Mouse (Mus musculus) gastrocnemius, adult 2 months (tissue): Measurements from ENCODE around the gene Plbd2. TPM values are rescaled to one million over a fixed set of nuclear protein-coding genes. Genes with fewer than 3 reads are reported as not detected.

Experiments used
- DNase-seq: peaks from one replicate; pipeline ENCODE4 v3.0.0; 2022
- H3K27ac ChIP-seq: fragments of 200-600 bp; 2 replicates; pipeline ENCODE4 v1.8.1; 2022; ENCODE audit warnings: mild to moderate bottlenecking
- H3K4me3 ChIP-seq: fragments of 200-600 bp; 2 replicates; pipeline ENCODE4 v1.8.1; 2022; ENCODE audit warnings: mild to moderate bottlenecking, moderate library complexity
- CTCF ChIP-seq: fragments of 200-600 bp; IDR thresholded peaks from 2 replicates; pipeline ENCODE4 v1.8.1; 2022; ENCODE audit warnings: antibody characterized with exemption, mild to moderate bottlenecking, moderate library complexity
- intact Hi-C: fragments of 180-260 bp; cut with DNase I; formaldehyde crosslinking; loops from one replicate; pipeline ENCODE4 v1.15.1; 2025
- total RNA-seq, 2 experiments: library from RNA; stranded (reverse); gene quantifications; 2 replicates each; pipeline ENCODE4 v1.2.3; 2021

Plbd2 gene
- total RNA-seq, 2 experiments from 2014 or later, result 33.7 to 47.8 TPM

DNA sequence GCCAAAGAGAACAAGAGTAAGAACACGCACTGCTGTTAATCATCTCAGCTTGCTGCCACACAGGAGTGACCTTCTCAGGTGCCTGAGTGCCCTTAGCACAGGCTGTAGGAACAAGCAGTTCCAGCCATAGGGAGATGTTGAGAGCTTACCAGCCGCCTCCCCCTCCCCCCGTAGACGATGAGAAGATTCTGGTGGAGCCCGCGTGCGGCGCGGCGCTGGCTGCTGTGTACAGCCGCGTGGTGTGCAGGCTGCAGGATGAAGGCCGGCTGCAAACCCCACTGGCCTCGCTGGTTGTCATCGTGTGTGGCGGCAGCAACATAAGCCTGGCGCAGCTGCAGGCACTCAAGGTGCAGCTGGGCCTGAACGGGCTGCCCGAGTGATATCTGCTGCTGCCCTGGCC, 20.0 kb downstream of the Plbd2 start:
- DNase-seq, result no peak
- no peak overlapping the region for H3K4me3 ChIP-seq
- intact Hi-C loops, result no loop called here
- TF ChIP-seq CTCF, result no peak
- no peak overlapping the region for H3K27ac ChIP-seq

- TF ChIP-seq CTCF, result no peak
- no peak for DNase-seq
- intact Hi-C loops, result no loop called here
- no peak overlapping the region for H3K27ac ChIP-seq
- H3K4me3 ChIP-seq, result no peak overlapping the region
Observed at GRCm38 (mm10) chr5:120481205-120481604, 22.2 kb downstream of the Plbd2 start.

- no peak for DNase-seq
- peak; percentile 39 for TF ChIP-seq CTCF
- intact Hi-C loops, result no loop called here
- Histone ChIP-seq H3K27ac (no peak overlapping the region), H3K4me3 (no peak overlapping the region)
Observed at GRCm38 (mm10) chr5:120479538-120479937, 23.9 kb downstream of the Plbd2 start.

GRCm38 (mm10) chr5:120477993-120478392, 25.4 kb downstream of the Plbd2 start:
- DNase-seq, result no peak
- intact Hi-C loops, result no loop called here
- H3K27ac ChIP-seq, result no peak overlapping the region
- no peak overlapping the region for H3K4me3 ChIP-seq
- TF ChIP-seq CTCF, result no peak

DNA sequence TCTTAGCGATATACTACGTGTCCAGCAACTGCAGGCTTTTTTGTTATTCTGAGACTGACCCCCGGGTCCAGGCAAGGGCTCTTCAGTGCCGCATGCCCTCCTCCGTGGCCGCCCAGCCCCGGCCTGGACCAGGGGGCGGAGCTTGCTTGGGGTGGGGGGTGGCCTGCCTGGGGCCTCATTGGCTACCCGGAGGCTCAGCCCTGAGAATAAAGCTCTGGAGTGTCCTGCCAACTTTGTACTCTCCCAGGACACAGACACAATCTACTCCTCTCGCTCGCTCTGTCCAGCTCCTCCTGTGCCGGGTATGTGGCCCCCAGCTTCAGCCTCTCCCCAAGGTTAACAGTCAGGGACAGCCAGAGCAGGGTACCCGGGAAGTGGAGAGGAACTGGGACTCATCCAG, 27.1 kb downstream of the Plbd2 start, which contains the start of gene Sds:
Gene Sds, plus strand, starts transcription at position 231 of the 400 bp plus-strand sequence.
- intact Hi-C loops, result no loop called here
- no peak for TF ChIP-seq CTCF
- no peak within 1 kb of the TSS for H3K27ac ChIP-seq
- DNase-seq, result no peak
- no peak within 1 kb of the TSS for H3K4me3 ChIP-seq

DNA sequence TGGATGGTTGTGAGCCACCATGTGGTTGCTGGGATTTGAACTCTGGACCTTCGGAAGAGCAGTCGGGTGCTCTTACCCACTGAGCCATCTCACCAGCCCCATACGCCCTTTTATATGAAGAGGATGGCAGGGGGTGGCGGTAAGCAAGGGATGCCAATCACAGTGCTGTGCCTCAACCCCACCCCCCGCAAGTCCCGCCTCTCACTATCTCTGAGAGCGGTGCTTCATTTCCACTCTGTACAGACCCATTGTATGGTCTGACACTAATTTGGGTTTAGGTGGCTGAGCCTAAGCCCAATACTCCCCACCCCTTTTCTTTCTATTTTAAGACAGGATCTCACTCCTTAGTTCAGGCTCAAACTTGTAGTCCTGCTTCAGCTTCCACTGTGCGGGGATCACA, 27.6 kb downstream of the Plbd2 start:
- intact Hi-C loops, result no loop called here
- Histone ChIP-seq H3K27ac (no peak overlapping the region), H3K4me3 (no peak overlapping the region)
- TF ChIP-seq CTCF, result no peak
- no peak for DNase-seq

GRCm38 (mm10) chr5:120473361-120473760, 30.1 kb downstream of the Plbd2 start:
- intact Hi-C loops, result no loop called here
- no peak overlapping the region for H3K27ac ChIP-seq
- no peak for TF ChIP-seq CTCF
- no peak for DNase-seq
- no peak overlapping the region for H3K4me3 ChIP-seq

- TF ChIP-seq CTCF, result no peak
- intact Hi-C loops, result no loop called here
- Histone ChIP-seq H3K27ac (no peak within 1 kb of the TSS), H3K4me3 (no peak within 1 kb of the TSS)
- no peak for DNase-seq
Observed at GRCm38 (mm10) chr5:120472770-120473169, 30.7 kb downstream of the Plbd2 start, which contains the start of gene Sdsl. Gene Sdsl (minus strand): TSS chr5:120472810.

- intact Hi-C loops, result no loop called here
- no peak for TF ChIP-seq CTCF
- no peak for DNase-seq
Observed at GRCm38 (mm10) chr5:120471538-120471937, 31.9 kb downstream of the Plbd2 start.

DNA sequence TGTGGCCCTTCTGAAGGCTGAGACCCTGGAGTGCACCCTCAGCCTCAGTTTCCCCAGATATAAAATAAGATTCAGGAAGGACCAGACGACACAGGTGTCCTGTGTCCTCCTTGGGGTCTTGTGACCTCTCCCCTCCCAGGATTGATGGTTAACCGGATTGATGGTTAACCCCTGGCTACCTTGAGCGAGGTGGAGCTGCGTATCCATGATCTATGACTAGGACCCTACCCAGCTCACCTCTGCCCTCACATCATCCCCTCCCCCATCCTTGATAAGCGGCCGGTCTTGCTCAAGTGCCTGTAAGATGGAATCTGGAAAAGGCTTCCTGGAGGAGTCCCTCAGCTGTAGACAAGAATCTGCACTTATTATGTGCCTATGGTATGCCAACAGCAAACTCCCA, 34.6 kb downstream of the Plbd2 start:
- intact Hi-C loops, result no loop called here
- no peak for TF ChIP-seq CTCF
- no peak for DNase-seq
- Histone ChIP-seq H3K27ac (no peak overlapping the region), H3K4me3 (no peak overlapping the region)

More at GRCm38 (mm10) chr5:120471538-120471937, 31.9 kb downstream of the Plbd2 start:
- Histone ChIP-seq H3K27ac (no peak overlapping the region), H3K4me3 (no peak overlapping the region)

DNA sequence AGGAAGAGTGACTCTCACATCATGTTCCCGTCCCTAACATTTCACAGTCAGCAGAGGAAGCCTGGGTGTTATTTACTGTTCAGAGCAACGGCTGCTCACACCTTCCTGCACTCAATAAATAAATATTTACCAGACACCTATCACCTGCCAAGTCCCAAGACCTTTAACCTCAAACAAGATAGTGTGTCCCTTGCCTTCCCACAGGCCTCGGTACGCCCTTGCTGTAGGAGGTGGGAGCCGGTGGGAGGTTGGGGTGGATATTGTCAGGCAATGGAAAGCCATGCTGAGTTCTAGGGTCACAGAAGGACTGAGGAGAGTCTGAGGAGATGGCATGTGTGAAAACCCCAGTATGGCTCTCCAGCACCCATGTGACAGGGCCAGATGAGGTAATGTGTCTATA, 35.1 kb downstream of the Plbd2 start:
- no peak for TF ChIP-seq CTCF
- Histone ChIP-seq H3K4me3 (no peak overlapping the region), H3K27ac (no peak overlapping the region)
- DNase-seq, result no peak
- intact Hi-C loops, result no loop called here

DNA sequence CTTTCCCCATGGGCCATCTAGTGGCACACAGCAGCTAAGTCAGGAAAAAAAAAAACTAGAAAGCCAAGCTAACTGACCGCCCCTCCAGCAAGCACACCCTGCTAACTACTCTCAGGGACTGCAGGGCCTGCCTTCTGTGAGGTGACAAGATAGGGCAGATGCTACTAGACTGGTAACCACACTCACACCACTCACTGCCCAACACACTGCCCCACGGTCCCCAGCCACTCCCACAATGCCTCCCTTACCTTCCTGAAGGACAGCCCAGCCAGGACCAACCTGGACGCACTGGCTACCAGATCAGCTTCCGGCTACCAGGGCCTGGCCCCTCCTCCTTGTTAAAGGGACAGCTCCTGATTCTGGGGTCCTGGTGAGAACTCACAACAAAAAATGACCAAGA, 36.4 kb downstream of the Plbd2 start:
- intact Hi-C loops, result no loop called here
- H3K27ac ChIP-seq, result no peak overlapping the region
- peak overlapping the region; percentile 50 for H3K4me3 ChIP-seq
- DNase-seq, result no peak
- TF ChIP-seq CTCF, result no peak

DNA sequence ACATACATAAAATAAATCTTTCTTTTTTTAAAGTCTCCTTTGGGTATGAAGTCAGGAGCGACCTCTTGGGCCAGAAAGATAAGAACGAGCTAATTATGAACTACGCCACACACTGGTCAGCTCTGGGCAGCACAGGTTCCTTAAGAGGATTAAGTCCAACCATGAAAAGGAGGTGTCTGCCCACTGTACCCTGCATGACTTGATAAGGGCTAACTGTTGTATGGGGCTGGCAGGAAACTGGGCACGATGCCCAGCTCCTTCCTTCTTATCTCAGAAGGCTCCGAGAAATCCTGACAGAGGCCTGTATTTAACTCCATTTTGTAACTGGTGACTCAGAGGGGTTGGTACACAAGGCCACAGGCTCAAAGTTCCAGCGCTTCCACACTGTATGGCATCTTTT, 37.6 kb downstream of the Plbd2 start:
- intact Hi-C loops, result no loop called here
- H3K4me3 ChIP-seq, result no peak overlapping the region
- no peak for TF ChIP-seq CTCF
- no peak for DNase-seq
- H3K27ac ChIP-seq, result no peak overlapping the region

GRCm38 (mm10) chr5:120465062-120465461, 38.4 kb downstream of the Plbd2 start:
- intact Hi-C loops, result no loop called here
- DNase-seq, result peak; percentile 40

More at GRCm38 (mm10) chr5:120465062-120465461, 38.4 kb downstream of the Plbd2 start:
- Histone ChIP-seq H3K27ac (no peak overlapping the region), H3K4me3 (no peak overlapping the region)
- TF ChIP-seq CTCF, result peak; percentile 70
